Mouse (Mus musculus) limb, embryonic 14.5 days (tissue): ENCODE results near the gene Eif3i. TPM values are rescaled to one million over a fixed set of nuclear protein-coding genes. Genes with fewer than 3 reads are reported as not detected.

ENCODE experiments used
- ATAC-seq: fragments of 200-750 bp; cut with Nextera tagmentation; 2 replicates; pipeline ENCODE4 v1.8.0; 2017; ENCODE audit warnings: low read depth, moderate number of reproducible peaks, moderate TSS enrichment; ENCODE audit not compliant: low FRiP score
- DNase-seq: peaks from one replicate; pipeline ENCODE4 v3.0.0-alpha.2; 2015; ENCODE audit warnings: low spot score
- H3K27ac ChIP-seq: fragments of 300-500 bp; sonication (generic); replicated peaks from 2 replicates; pipeline ENCODE4 v1.5.1; 2014; ENCODE audit warnings: low read depth, mild to moderate bottlenecking, low read length, moderate library complexity, mixed read lengths
- H3K27me3 ChIP-seq: fragments of 300-500 bp; sonication (generic); 2 replicates; pipeline ENCODE4 v1.6.1; 2014; ENCODE audit warnings: low read length, mixed read lengths; ENCODE audit not compliant: control insufficient read depth, insufficient read depth
- H3K36me3 ChIP-seq: fragments of 300-500 bp; sonication (generic); 2 replicates; pipeline ENCODE4 v1.6.1; 2014; ENCODE audit warnings: mild to moderate bottlenecking, low read length, moderate library complexity, mixed read lengths; ENCODE audit not compliant: control insufficient read depth, insufficient read depth
- H3K4me1 ChIP-seq: fragments of 300-500 bp; sonication (generic); 2 replicates; pipeline ENCODE4 v1.6.1; 2014; ENCODE audit warnings: antibody characterized with exemption, low read length, mixed read lengths; ENCODE audit not compliant: control insufficient read depth, insufficient read depth
- H3K4me2 ChIP-seq: fragments of 300-500 bp; sonication (generic); replicated peaks from 2 replicates; pipeline ENCODE4 v1.6.1; 2014; ENCODE audit warnings: low read depth, mild to moderate bottlenecking, low read length, moderate library complexity; ENCODE audit not compliant: severe bottlenecking
- H3K4me3 ChIP-seq: fragments of 300-500 bp; sonication (generic); replicated peaks from 2 replicates; pipeline ENCODE4 v1.5.1; 2014; ENCODE audit warnings: low read length
- H3K9ac ChIP-seq: fragments of 300-500 bp; sonication (generic); 2 replicates; pipeline ENCODE4 v1.6.1; 2014; ENCODE audit warnings: mild to moderate bottlenecking, low read depth, low read length, moderate library complexity; ENCODE audit not compliant: severe bottlenecking
- H3K9me3 ChIP-seq: fragments of 300-500 bp; sonication (generic); 2 replicates; pipeline ENCODE4 v1.6.1; 2016; ENCODE audit warnings: low read length; ENCODE audit not compliant: control insufficient read depth
- POLR2A ChIP-seq: fragments of 200-500 bp; IDR thresholded peaks from 2 replicates; pipeline ENCODE4 v1.8.0; 2012; ENCODE audit warnings: inconsistent platforms, mild to moderate bottlenecking, moderate library complexity, borderline replicate concordance; ENCODE audit not compliant: insufficient read depth, insufficient read length; ENCODE audit errors: extremely low read depth
- WGBS: fragments of 180-500 bp; shearing (Covaris S2); extraction: QIAGEN DNeasy Blood & Tissue Kit; methylation state at CpG from one replicate; pipeline ENCODE4 v1.1.7; 2014; 5-methylcytosine and 5-hydroxymethylcytosine counted together
- polyA plus RNA-seq, 2 experiments: library from polyadenylated mRNA; depleted of rRNA in 1 of 2; stranded (reverse) in 1 of 2; unstranded in 1 of 2; fragments of >200 nt; fragmentation: Nextera tagmentation in 1 of 2; extraction: Ambion mirVana in 1 of 2; gene quantifications; 2 replicates each; pipeline versions ENCODE4 v1.2.1 to v1.2.3; 2012 to 2014

Eif3i gene
- polyA plus RNA-seq, 2 experiments = 334 to 367 TPM

DNA sequence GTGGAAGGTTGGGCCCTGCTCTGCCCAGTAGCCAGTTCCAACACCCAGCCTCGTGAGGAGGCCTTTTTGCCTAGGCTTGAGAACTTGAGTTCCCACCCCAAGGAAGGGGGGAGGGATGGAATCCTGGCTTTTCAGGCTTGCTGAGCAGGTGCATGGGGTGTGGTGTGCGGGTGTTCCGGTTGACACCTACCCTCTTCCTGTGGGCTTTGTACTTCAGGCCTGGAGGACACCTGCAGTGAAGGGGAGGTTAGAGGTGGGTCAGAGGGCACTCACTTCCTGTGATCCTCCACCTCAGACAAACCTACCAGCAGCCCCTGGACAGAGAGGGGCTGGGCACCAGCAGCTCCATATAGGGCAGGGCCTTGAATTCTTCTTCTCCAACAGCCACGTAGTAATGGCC, 9.6 kb upstream of the Eif3i start:
- 70% methylated on average over 4 of the region's 4 CpGs for WGBS
- no peak for DNase-seq
- Histone ChIP-seq H3K4me1 (no peaks in the 10 kb centered on the region), H3K9ac (no peak overlapping the region), H3K4me2 (no peak overlapping the region), H3K36me3 (peaks cover 33% of the 10 kb centered on the region), H3K27ac (no peak overlapping the region), H3K9me3 (no peaks in the 10 kb centered on the region), H3K27me3 (no peaks in the 10 kb centered on the region), H3K4me3 (no peak overlapping the region)
- no peak for ATAC-seq
- TF ChIP-seq POLR2A = no peak

DNA sequence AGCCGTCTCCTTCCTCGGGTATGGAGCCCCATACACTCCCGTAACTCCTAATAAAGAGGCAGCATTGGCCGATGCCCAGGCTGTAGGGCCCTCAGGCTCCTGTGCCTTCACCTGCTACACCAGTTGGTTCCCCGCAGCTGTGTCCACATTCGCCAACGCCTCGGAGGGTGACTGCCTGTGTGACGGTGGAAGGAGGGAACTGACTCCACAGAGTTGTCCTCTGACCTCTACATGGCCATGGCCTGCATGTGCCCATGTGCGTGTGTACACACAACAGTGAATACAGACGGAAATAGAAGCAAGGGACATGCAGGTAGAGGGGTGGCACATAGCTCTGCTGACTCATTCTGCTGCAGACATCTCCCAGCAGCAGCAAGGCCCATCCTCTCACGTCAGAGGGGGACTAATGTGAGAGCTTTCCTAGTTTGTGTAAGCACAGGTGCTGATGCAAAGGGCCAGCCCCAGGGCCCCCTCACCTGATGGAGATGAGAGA, 8.7 kb upstream of the Eif3i start:
- Histone ChIP-seq H3K27ac (no peak overlapping the region), H3K27me3 (no peaks in the 10 kb centered on the region), H3K4me1 (no peaks in the 10 kb centered on the region), H3K9me3 (no peaks in the 10 kb centered on the region), H3K9ac (no peak overlapping the region), H3K36me3 (peaks cover 39% of the 10 kb centered on the region), H3K4me2 (no peak overlapping the region), H3K4me3 (no peak overlapping the region)
- TF ChIP-seq POLR2A = no peak
- no peak for DNase-seq
- 81% methylated on average over 12 of the region's 12 CpGs for WGBS
- no peak for ATAC-seq

- DNase-seq (peak; percentile 79), ATAC-seq (peak; percentile 77)
- no peaks in the 10 kb centered on the region for H3K27me3 ChIP-seq
- H3K9ac ChIP-seq = no peak overlapping the region
- WGBS = 31% methylated on average over 7 of the region's 7 CpGs
- peaks cover 46% of the 10 kb centered on the region for H3K36me3 ChIP-seq
- H3K9me3 ChIP-seq = no peaks in the 10 kb centered on the region
- H3K4me2 ChIP-seq = no peak overlapping the region
- TF ChIP-seq POLR2A = peak; percentile 51; the same call in 1 of the 2 replicates
- H3K4me3 ChIP-seq = no peak overlapping the region
- H3K4me1 ChIP-seq = no peaks in the 10 kb centered on the region
- H3K27ac ChIP-seq = 0 out of 2 replicates have a peak overlapping the region, but pooled peaks have one; percentile 19
These were observed 8.1 kb upstream of the Eif3i start for GRCm38 (mm10) chr4:129608426-129609025.

DNA sequence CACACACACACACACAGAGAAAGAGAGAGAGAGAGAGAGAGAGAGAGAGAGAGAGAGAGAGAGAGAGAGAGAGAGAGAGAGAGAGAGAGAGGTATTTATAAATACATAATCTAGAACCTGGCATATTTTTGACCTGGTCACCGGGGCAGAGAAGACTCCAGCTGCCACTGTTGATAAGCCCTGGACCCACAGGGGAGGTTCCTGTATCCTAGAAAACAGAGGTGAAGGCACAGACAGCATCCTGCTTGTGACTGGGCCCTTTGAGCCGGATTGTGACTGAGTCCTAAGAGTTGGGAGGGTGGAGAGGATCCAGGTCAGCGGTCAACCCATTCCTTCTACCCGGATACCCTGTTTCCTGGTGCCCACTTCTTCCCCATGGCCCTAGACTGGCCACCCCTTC, 11.6 kb downstream of the Eif3i start:
- Histone ChIP-seq H3K9me3 (no peaks in the 10 kb centered on the region), H3K4me3 (no peak overlapping the region), H3K27me3 (no peaks in the 10 kb centered on the region), H3K27ac (no peak overlapping the region), H3K36me3 (peaks cover 36% of the 10 kb centered on the region), H3K4me2 (no peak overlapping the region), H3K9ac (no peak overlapping the region), H3K4me1 (peaks cover 4% of the 10 kb centered on the region; the same call in 1 of the 2 replicates)
- no peak for TF ChIP-seq POLR2A
- ATAC-seq (no peak), DNase-seq (no peak)
- WGBS = 71% methylated on average over 4 of the region's 4 CpGs

GRCm38 (mm10) chr4:129586943-129587342, 13.5 kb downstream of the Eif3i start:
- Histone ChIP-seq H3K4me1 (peaks cover 4% of the 10 kb centered on the region; the same call in 1 of the 2 replicates), H3K9me3 (no peaks in the 10 kb centered on the region), H3K27ac (no peak overlapping the region), H3K9ac (no peak overlapping the region), H3K27me3 (no peaks in the 10 kb centered on the region), H3K36me3 (peaks cover 18% of the 10 kb centered on the region), H3K4me3 (no peak overlapping the region), H3K4me2 (no peak overlapping the region)
- WGBS = 39% methylated on average over 1 of the region's 1 CpGs
- TF ChIP-seq POLR2A = no peak
- DNase-seq (no peak), ATAC-seq (no peak)
